Mouse (Mus musculus) gastrocnemius, adult 8-10 months (tissue): ENCODE results near the gene Sertad3. TPM values are rescaled to one million over a fixed set of nuclear protein-coding genes. Genes with fewer than 3 reads are reported as not detected.

Experiments used
- DNase-seq, 2 experiments: peaks; one replicate each; pipeline ENCODE4 v3.0.0; 2022; ENCODE audit warnings: low spot score in 2 of 2
- total RNA-seq, 4 experiments: library from RNA; stranded (reverse); gene quantifications; 2 replicates each; pipeline ENCODE4 v1.2.4; 2022

The Sertad3 gene
- total RNA-seq, 4 experiments from 2014 or later: 3.8 to 5.3 (median 4.3) TPM

- DNase-seq: no peak
Observed at GRCm38 (mm10) chr7:27467648-27468047, 5.9 kb upstream of the Sertad3 start.

- DNase-seq: no peak
Observed at GRCm38 (mm10) chr7:27471390-27472120, 2.0 kb upstream of the Sertad3 start.

GRCm38 (mm10) chr7:27472596-27472995 lies 972 bp upstream of the Sertad3 start:
- DNase-seq: no peak

- no peak for DNase-seq
Observed at GRCm38 (mm10) chr7:27473835-27474489, 394 bp downstream of the Sertad3 start.

GRCm38 (mm10) chr7:27474490-27474954 lies 954 bp downstream of the Sertad3 start:
- DNase-seq: peak; percentile 99

- DNase-seq: no peak
Observed at GRCm38 (mm10) chr7:27475596-27475995, 2.0 kb downstream of the Sertad3 start.

DNA sequence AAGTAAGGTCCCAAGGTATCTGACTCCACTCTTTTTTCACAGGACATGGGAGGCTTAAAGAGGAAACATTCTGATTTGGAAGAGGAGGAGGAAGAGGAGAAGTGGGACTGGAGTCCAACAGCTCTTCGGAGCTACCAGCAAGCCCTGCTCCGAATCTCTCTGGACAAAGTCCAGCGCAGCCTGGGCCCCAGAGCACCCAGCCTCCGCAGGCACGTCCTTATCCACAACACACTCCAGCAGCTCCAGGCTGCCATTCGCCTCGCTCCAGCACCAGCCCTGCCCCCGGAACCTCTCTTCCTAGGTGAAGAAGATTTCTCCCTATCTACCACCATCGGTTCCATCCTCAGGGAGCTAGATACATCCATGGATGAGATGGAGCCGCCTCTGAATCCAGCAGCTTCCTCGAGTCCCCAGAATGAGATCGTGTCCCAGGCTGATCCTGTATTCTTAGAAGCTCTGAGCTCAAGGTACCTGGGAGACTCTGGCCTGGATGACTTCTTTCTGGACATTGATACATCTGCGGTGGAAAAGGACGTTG lies 2.6 kb downstream of the Sertad3 start:
- no peak for DNase-seq

- DNase-seq: no peak
Observed at GRCm38 (mm10) chr7:27478561-27478960, 5.0 kb downstream of the Sertad3 start.

DNA sequence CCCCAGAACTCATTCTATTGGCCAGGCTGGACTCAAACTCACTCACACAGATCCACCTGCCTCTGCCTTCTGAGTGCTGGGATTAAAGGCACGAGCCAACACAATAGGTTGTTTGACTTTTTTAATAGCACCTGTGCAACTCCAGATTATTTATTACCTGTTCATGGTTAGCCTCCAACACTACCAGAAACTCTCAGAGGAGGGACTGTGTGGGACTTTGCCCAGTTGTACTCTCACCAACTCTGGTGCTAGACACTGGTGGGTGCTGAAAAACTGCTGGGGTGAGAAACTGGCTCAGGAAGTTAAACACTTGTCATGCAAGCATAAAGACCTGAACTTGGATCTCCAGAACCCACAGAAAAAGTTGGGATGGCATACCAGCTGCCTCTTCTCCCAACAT lies 6.2 kb downstream of the Sertad3 start:
- no peak for DNase-seq

- DNase-seq: no peak
Observed at GRCm38 (mm10) chr7:27480506-27480905, 6.9 kb downstream of the Sertad3 start.

DNA sequence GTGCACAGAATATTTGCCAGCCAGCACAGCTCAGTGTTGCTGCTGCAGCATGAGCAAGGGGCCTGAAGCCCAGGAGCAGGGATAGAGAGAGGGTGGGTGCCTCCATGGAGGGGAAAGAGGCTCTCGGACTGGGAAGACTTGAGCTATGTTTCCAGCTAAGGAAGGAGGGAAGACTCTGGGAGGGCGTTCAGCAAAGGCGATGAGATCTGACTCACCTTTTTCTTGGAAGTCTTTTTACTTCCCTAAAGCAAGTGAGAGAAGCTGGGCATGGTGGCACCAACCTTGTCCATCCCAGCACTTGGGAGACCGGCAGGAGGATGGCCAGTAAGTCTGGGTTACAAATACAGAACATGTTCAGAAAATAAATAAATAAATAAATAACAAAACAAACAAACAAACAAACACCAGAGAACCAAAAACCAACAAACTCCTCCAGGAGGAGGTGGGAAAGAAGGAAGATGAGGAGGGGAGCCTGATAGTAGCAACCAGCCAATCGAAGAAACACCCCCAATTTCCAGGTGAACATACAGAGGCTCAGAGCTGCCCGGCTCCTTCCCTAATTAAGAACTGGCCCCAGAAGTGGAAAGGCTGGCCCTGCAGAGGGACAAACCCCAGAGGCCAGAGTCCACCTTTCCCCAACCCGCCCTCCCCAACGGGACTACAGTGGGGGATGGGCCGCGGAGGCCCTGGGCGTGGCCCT lies 7.5 kb downstream of the Sertad3 start:
- DNase-seq: no peak

- DNase-seq: peak; percentile 92 to 95
Observed at GRCm38 (mm10) chr7:27481627-27481969, 8.0 kb downstream of the Sertad3 start.

GRCm38 (mm10) chr7:27483860-27484259 lies 10.3 kb downstream of the Sertad3 start:
- no peak for DNase-seq

- peak; percentile 38 to 47 for DNase-seq
Observed at GRCm38 (mm10) chr7:27486102-27486769, 12.7 kb downstream of the Sertad3 start.

DNA sequence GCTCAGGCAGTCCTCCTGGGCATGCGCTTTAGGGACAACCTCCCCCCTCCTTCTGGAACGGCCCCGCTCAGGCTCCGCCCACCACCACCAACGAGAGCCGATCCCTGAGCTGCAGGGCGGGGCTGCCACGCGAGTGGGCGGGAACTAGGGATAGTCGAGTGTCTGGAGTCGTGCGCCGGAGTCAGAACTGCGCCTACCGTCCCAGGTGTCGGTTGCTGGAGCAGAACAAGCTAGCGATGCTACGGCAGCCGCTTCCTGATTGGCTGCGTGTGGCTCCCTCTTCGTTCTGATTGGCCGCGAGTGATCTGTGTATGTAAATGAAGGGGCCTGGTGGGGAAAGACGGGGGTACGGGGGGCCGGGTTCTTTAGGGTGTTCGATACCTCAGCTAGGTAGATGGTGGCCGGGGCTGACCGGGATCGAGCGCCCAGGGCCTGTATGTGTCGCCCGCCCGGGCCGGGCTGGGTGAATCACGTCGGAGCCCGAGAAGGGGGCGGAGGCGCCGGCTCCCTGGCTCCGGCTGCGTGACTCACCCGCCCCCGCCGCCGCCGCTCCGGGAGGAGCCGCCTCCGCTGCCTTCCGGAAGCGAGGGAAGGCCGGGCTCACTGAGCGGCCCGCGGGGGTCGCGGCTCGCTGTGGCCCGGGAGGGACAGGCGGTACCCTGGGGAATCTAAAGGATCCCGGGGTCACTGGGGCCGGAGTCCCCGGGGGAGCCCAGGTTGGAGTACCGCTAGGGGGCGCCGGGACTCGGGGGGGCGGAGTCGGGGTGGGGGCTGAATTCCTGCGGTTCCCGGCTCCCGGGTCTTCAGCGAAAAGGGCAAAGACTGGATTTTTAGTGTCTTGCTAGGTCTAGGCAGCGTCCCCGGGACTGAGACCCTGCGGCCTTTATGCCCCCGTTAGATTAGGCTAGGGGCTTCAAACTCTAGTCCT lies 13.5 kb downstream of the Sertad3 start, which contains the start of gene Sertad1:
Sertad1 (plus strand) TSS at position 141 of the 928 bp plus-strand sequence.
- DNase-seq: peak; percentile 99 to 100

DNA sequence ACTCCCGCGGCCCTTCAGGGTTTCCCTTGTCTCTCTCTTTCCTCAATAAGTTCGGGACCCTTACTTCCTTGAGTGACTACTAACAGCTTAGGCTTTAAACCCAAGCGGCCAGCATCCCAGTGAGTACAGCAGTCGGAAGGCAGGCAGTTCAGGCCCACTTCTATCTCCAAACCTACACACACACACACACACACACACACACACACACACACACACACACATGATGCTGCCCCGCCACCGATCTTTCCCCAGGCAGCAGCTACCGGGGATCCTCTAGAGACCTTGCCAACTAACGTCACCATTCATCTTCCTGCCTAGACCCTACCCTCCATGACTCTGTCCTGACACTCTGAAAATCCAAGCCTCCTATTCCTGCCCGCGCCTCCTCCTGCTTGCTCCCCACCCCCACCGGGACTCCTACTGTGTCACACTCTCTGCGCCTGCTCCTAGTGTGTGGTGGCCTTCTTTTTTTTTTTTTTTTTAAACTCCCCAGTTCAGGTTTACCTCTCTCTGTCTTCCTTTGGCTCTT lies 14.2 kb downstream of the Sertad3 start:
- DNase-seq: peak; percentile 38 to 51

DNA sequence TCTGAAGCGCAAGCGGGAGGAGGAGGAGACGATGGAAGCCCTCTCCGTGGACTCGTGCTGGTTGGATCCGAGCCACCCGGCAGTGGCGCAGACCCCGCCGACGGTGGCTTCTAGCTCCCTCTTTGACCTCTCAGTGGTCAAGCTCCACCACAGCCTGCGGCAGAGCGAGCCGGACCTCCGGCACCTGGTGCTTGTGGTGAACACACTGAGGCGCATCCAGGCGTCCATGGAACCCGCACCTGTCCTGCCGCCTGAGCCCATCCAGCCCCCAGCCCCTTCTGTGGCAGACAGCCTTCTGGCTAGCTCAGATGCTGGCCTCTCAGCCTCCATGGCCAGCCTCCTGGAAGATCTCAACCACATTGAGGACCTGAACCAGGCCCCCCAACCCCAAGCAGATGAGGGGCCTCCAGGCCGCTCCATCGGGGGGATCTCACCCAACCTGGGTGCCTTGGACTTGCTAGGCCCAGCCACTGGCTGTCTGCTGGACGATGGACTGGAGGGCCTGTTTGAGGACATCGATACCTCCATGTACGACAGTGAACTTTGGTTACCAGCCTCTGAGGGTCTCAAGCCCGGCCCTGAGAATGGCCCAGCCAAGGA lies 15.8 kb downstream of the Sertad3 start:
- DNase-seq: no peak

DNA sequence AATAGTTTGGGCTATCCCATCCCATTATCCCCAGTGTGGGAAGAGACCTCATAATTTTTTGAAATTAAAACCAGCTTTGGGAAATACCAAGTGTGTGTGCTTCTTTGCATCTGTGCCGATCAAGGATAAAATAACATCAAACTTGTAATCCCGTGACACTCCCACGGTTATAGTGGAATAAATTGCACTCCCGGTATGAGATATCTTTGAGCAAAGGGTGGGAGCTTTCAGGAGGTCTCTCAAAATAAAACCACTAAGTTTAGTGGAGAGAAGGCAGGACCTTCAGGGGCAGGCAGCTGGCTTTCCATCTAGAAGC lies 16.6 kb downstream of the Sertad3 start:
- no peak for DNase-seq

DNA sequence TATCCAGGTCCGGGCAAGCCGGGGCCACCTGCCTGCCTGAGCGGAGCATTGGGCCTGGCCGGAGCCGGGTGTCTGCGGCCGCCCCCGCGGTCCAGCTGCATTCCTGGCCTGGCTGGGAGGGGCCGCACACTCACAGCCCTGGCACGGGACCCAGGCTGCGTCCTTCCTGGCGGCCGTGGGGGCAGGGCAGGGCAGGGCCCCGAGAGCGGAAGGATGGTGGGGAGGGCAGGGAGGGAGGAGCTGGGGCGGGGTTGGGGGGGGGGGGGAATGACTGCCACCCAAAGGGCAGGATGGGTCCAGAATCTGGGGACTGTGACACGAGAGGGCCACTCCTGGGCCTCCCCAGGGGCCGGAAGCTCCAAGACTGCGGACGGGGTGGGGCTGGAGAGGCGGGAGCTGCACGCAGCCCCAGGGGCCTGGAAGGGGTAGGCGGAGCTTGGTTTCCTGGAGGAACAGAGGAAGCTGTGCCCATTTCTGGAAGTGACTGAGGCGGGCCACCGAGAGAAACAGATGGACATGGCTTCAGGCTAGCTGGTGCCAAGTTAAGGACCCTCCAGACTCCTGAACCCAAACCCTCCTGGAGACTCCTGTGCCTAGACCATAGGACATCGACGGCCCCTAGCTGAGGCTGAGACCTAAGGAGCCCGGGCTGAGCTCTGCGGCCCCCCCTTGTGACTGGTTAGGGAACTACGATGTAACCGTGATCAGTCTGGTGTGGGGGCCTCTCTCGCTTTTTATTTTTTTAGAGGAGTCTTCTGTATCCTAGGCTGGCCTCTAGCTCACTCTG lies 17.2 kb downstream of the Sertad3 start:
- peak; percentile 93 to 95 for DNase-seq
